Comparison of ENCODE assay signal across 12 mouse cellular contexts in genomic region chr5:140149298-140149697, GRCm38 (mm10).
DNase-seq lines count a peak whose midpoint lies in the region; ATAC-seq and TF ChIP-seq lines count a peak whose summit lies in the region.
"Had no signal": no experiment of that assay in that cellular context is flagged by ENCODE, and none has a peak within 500 bp of the region (broad histone marks: within the 10 kb centered on the region; RNA-seq: fewer than 3 reads in every experiment).

No protein-coding gene starts in this region.

- H3K27me3 ChIP-seq in heart, embryonic 10.5 days (ENCODE audit: insufficient read depth, poor library complexity, severe bottlenecking) = no peaks in the 10 kb centered on the region
- H3K27me3 ChIP-seq in forebrain, postnatal 0 days (ENCODE audit: insufficient read depth, low read length) = no peaks in the 10 kb centered on the region
- H3K27me3 ChIP-seq: midbrain, embryonic 15.5 days had no signal

- H3K9me3 ChIP-seq in heart, embryonic 10.5 days = no peaks in the 10 kb centered on the region
- no peaks in the 10 kb centered on the region for H3K9me3 ChIP-seq in forebrain, postnatal 0 days (ENCODE audit: low read length)
- H3K9me3 ChIP-seq: midbrain, embryonic 15.5 days had no signal

- ATAC-seq in forebrain, postnatal 0 days = no peak
- ATAC-seq: intestine, postnatal 0 days; midbrain, embryonic 15.5 days had no signal

- H3K4me3 ChIP-seq in heart, embryonic 10.5 days = no peak overlapping the region
- no peak overlapping the region for H3K4me3 ChIP-seq in forebrain, postnatal 0 days (ENCODE audit: low read depth, low read length)
- H3K4me3 ChIP-seq: midbrain, embryonic 15.5 days had no signal

- TF ChIP-seq CTCF in forebrain, postnatal 0 days (IDR thresholded peaks at IDR 0.05; ENCODE audit: low read depth) = no peak

- peaks cover 34% of the 10 kb centered on the region; the same call in 1 of the 2 replicates for H3K4me1 ChIP-seq in heart, embryonic 10.5 days
- H3K4me1 ChIP-seq in forebrain, postnatal 0 days (ENCODE audit: insufficient read depth) = no peaks in the 10 kb centered on the region

- no peak overlapping the region for H3K9ac ChIP-seq in forebrain, postnatal 0 days
- H3K9ac ChIP-seq: midbrain, embryonic 15.5 days had no signal

- no peak overlapping the region for H3K27ac ChIP-seq in heart, embryonic 10.5 days
- H3K27ac ChIP-seq in forebrain, postnatal 0 days (ENCODE audit: low read depth, low read length) = no peak overlapping the region
- H3K27ac ChIP-seq: midbrain, embryonic 15.5 days had no signal

- H3K4me2 ChIP-seq in forebrain, postnatal 0 days (ENCODE audit: low read depth) = no peak overlapping the region
- H3K4me2 ChIP-seq: liver, embryonic 11.5 days; midbrain, embryonic 15.5 days had no signal

- peak; percentile 42 for DNase-seq in layer of hippocampus, adult 9-11 months
- DNase-seq in layer of hippocampus, postnatal 14 days (ENCODE audit: low spot score in 2 of 2) = no peak
- peak; percentile 97 for DNase-seq in 416B (ENCODE audit: low read depth)
- peak; percentile 81 for DNase-seq in brain, adult 2 months (ENCODE audit: low read depth, low spot score)
- DNase-seq in lung, postnatal 4 days = peak; percentile 13 to 35
- DNase-seq in cerebellum, adult 18-20 months = no peak
- DNase-seq in heart, embryonic 10.5 days (ENCODE audit: low spot score) = no peak
- DNase-seq in forebrain, postnatal 0 days = no peak
- DNase-seq: adrenal gland, adult 2 months had no signal

- 77% methylated on average over 4 of the region's 4 CpGs for WGBS in heart, embryonic 10.5 days
- WGBS in forebrain, postnatal 0 days = 81% methylated on average over 4 of the region's 4 CpGs

- 0 out of 2 replicates have a peak, but pooled peaks cover 2% of the 10 kb centered on the region for H3K36me3 ChIP-seq in heart, embryonic 10.5 days
- H3K36me3 ChIP-seq in forebrain, postnatal 0 days (ENCODE audit: insufficient read depth) = no peaks in the 10 kb centered on the region
- H3K36me3 ChIP-seq: midbrain, embryonic 15.5 days had no signal

Comparison
In these comparisons a context has a peak if more than half of its experiments do, and no peak if none do; other contexts are left out.
1. DNase-seq: peak in layer of hippocampus, adult 9-11 months (single experiment), 416B (single experiment), brain, adult 2 months (single experiment) and lung, postnatal 4 days (2 of 2); none in layer of hippocampus, postnatal 14 days (0 of 2), cerebellum, adult 18-20 months (0 of 2), heart, embryonic 10.5 days (single experiment) and forebrain, postnatal 0 days (single experiment).